Mouse (Mus musculus) c-Kit-positive CD71-positive TER-119-negative erythroid progenitor cells, embryonic 14.5 days (primary cell): Measurements from ENCODE around the gene Aldh1l1.
A peak's percentile ranks its signal among the peaks of the same experiment; 100 is the strongest.

Experiments
- DNase-seq: peaks from one replicate; pipeline ENCODE4 v3.0.0-alpha.2; 2013; ENCODE audit warnings: low read depth

The Aldh1l1 gene

DNA sequence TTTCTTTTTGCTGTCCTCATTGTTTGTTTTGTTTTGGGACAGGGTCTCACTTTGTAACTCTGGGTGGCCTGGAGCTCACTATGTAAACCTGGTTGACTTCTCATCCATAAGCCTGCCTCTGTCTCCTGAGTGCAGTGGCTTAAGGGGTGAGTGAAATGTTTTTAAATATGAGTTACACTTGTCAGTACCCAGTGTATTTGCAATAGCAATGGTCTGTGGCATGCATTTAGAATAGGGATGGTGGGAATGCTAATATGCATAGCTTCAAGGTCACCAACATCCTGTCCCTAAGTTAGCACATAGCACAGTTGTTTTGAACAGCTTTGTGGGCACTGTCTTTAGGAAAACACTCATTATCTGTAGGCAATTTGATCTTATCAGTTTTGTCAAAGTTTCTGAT lies 21.2 kb downstream of the Aldh1l1 start:
- DNase-seq = no peak

DNA sequence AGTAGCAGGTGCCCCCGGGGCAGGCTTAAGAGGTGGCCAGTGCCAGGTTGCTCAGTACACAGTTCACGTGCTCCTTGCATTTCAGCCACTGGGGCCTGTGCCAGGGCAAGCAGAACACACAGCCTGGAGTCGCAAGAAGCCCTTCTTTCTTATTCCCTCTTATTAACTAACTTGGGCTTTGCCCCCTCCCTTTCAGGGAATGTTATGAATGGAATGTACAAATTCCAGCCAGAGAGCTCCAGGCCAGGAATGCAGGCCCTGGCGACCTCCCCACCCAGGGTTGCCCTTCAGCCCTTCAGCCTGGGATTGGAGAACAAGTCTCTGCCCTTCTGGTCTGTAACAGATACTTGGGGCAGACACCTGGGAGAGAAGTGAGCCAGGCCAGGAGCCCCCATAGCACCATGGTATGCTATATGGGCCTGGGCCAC lies 22.0 kb downstream of the Aldh1l1 start:
- no peak for DNase-seq

DNA sequence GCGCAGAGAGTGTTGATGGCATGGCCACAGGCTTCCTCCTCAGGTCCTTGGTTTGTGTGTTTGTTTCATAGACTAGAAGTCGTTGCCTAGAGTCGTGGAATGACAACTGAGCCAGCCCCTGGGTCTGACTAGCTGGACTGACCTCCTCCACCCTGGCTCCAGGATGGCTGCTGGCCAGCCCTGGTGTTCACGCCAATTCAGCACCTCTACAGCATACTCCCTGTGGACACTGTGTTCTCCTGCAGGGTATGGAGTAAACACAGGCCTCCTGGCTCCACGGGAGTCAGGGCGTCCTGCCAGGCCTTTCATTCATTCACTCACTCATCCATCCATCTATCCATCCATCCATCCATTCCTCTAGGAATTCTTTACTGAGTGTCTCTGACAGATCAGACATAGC lies 22.9 kb downstream of the Aldh1l1 start:
- no peak for DNase-seq

DNA sequence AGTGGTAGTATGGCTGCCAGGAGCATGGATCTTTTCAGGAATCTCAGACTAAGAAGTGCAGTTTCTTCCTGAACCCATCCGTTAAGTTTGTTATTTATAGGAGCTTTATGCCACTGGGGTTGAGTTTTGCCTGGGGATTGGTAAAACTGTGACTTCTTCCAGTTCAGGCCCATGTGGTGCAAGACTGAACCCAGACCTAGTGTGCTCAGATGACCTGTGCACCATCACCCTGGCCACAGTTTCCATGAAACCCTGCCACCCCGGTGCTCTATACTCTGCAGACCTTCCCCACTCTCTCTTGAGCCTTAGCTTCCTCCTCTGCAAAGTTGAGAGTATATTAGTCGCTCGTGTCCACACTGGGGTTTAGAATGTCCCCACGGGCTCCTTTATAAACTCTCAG lies 26.2 kb downstream of the Aldh1l1 start:
- no peak for DNase-seq

DNA sequence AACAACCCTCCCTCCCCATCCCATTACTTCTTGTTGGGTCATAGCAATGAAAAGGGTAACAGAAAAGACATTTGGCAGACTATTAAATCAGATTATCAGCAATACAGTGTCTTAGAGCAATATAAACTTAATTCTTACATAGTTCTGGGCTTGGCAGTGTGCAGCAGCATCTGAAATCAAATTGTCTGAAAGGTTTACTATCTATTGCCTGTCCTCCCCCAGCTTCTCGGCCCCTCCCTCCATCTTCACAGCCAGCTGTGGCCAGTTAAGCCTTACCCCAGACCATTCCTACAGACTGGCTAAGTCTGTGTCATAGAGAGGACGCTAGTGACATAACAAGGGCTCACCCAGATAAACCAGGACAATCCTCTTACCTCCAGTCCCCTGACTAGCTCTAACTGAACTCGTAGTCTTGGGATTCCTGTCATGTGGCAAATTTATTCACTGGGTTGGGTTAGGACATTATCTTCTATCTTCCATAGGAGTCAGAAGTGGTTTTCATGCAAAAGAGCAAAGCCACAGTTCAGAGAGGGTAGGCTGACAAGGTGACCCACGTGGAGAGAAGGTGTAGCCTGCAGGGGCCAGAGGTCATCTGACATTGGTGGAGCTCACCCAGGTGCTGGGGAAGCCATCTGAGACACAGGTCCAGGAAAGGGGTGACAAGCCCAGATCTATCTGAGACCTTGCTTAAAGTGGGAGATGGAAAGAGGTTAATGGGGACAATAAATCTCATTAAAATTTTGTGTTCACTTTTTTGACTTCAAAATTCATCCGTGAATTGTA lies 27.0 kb downstream of the Aldh1l1 start:
- DNase-seq = no peak

DNA sequence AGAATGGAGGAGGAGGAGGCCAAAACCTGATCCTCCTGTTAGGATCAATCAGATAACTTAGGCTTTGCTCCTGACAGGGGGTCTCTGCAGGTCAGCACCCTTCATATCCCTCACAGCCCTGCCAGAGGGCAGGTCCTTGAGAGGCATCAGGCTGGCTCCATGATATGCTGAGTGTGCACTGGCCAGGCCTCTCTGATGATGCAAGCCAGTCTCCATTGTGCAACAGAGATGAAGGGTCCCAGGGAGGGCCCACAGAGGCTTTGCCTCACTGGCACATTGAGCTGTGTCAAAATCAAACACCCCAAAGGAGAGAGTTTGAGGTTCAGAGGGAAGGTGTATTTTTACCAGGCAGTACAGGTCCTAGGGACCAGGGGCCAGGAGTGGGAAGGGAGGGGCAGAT lies 28.1 kb downstream of the Aldh1l1 start:
- DNase-seq = no peak

DNA sequence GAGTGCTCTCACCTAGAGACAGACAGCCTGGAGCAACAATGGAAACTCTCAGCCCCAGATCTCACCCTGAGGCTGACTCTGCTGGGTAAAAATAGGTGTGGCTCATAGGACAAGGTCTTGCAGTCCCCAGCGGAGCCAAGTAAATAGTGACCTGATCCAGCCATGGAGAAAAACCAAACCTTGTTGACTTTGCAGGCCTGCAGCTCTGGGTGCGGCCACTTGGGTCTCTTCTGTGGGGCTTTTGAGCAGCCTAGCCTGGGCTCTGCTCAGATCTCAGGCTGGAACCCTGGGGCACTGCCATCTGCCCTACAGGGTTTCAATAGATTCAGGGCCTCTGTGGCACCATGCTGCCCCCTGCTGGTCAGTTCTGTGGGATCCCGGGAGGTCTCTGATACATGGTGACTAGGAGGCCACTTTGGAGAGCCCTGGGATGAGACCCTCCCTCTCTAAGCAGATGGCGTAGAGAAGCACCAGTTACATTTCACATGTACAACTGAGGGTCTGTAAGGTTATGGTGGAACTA lies 28.7 kb downstream of the Aldh1l1 start:
- peak; percentile 31 for DNase-seq

DNA sequence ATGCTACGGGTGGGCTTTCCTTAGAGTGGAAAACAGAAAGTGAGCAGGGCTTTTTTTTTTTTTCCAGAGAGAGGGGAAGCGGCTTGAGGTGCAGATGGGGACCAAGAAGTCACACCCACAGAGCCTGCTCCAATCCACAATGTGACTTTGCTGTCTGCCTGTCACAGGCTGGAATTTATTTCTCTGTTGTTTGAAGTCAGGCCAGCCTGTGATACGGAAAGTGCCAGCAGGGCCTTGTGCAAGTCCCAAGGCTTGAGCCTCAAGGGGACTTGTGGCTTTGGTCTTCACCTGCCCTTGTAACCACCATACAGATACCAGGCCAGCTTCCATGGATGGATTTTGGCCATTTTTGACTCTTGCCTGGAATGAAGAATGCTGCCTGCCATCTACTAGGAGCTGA lies 32.7 kb downstream of the Aldh1l1 start:
- no peak for DNase-seq

DNA sequence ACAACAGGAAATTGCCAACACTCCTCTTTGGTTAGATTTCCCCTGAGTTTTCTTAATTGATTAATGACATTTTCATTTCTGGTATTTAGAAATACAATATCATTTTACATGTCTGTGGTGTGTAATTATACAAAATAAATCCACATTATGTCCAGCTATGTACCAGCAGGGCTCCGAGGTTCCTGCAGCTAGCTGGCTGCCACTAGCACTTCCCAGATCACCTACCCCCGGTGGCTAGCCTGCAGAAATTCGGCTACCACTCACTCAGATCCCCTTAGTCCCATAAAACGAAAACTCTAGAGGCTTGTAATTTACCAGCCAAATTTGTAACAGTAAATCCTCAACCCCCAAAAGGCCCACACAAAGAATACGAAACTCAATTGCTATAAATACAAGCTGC lies 33.1 kb downstream of the Aldh1l1 start:
- no peak for DNase-seq

DNA sequence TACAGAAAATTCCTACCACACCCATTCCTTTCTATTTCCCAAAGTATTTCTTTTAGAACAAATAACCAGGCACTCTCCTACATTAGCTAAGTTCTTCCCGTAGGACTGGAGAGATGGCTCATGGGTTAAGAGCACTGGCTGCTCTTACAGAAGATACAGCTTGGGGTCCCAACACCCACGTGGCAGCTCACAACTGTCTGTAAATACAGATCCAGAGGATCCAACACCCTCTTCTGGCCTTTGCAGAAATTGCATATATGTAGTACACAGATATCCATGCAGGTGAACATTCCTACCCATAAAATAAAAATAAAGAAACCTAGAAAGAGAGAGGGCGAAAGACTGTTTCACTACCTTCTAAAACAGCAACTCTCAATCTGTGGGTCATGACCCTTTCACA lies 40.2 kb downstream of the Aldh1l1 start:
- DNase-seq = no peak

DNA sequence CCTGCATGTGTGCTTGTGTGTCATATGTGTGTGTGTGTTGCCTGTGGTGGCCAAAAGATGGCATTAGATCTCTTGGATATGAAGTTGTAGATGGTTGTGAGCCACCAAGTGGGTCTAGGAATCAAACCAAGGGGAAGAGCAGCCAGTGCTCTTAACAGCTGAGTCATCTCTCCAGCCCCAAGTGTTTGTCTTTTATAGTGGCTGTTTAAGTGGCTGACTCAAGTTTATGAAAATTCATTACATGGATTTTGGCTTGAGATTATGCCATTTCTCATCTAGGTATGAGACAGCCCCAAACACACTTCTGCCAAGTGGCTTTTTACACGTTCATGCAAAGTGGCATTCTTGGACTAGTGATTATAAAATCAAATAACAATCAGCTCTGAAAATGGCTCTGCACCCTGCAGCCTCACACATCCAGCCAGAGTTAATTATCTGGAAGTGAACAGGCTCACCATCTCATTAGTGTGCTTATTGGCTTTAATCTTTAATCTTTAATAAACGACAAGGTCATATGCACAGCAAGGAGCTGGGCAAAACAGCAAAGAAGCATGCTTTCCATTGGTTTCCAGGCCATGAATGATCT lies 43.3 kb downstream of the Aldh1l1 start:
- DNase-seq = no peak

DNA sequence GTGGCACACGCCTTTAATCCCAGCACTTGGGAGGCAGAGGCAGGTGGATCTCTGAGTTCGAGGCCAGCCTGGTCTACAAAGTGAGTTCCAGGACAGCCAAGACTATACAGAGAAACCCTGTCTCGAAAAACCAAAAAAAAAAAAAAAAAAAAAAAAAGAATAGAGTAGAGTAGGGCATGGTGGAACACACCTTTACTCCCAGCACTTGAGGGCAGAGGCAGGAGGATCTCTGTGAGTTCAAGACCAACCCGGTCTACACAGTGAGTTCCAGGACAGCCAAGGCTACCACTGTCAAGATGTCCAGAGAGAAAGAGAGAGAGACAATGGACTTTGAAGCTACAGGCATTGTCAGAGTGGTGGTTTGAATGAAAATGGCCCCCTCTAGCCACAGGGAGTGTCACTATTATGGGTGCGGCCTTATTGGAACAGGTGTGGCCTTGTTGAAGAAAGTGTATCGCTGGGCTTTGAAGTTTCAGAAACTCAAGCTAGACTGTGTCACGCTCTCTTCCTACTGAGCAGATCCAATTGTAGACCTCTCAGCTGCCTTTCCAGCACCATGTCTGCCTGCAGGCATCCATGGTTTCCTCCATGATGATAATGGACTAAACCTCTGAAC lies 46.5 kb downstream of the Aldh1l1 start:
- no peak for DNase-seq

DNA sequence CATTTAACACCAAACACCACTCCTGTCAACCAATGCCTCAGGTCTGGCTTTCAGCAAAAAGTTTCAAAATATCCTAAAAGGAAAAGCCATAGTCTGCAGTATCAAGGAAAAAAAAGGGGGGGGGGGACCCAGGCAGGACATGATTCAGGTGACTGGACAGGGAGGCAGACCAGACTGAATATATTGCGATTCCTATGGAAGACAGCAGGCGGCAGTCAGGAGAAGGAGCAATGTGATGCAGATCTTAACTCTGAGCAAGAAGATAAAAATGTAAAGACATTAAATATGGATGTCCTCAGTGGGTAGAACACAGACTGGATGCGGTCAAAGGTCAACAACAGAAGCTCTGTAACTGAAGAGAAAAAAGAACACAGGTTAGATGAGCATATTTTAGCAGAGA lies 47.3 kb downstream of the Aldh1l1 start:
- DNase-seq = no peak

DNA sequence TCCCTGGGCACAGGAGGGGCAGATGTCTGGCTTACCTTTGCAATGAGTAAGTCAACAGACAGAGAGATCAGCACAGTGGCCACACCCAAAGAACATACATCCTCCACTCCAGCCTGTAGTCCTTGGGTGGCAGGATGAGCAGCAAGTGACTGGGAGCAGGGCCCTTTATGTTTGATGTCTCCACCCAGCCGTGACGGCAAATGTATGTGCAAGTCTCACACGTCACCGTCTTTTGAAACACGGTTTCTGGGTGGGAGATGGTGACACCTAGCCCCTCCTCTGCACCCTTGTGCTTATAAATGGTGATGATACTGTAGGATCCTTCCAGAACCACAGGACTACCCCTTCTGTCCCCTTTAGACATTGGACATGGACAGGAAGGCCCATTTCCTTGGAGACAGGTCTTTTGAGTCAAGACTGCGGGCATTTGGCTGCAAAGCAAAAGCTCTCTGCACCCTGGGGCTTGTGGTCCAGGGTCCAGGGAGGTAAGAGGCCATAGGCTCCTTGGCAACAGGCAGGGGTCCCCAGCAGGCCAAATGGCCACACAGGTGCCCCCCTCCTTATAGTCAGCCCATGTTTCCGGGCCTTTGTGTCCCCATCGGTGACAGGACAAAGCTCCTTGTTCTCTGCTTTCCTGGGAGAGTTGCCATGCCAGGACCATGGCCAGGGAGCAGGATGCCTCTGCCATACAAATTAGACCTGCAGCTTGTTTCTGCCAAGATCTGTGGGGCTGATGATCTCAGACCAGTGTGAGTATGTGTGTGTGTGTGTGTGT lies 48.7 kb downstream of the Aldh1l1 start:
- no peak for DNase-seq

DNA sequence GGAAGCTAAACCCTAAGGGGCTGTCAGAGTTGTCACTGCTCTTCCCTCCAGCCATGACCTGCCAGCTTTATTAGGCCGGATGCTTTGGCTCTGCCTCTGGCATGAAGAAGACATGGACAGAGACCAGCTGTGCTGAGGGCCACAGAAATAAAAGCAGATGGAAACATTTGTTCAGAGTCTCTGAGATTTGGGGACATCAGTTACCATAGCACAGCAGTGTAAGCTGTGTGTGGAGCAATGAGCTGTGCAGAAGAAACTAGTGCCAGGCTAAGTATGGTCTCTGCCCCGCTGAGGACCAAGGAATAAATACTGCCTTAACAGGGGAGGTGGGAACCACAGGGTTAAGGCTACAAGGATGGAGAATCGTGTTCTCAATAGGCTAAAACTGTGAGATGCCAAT lies 50.6 kb downstream of the Aldh1l1 start:
- no peak for DNase-seq

DNA sequence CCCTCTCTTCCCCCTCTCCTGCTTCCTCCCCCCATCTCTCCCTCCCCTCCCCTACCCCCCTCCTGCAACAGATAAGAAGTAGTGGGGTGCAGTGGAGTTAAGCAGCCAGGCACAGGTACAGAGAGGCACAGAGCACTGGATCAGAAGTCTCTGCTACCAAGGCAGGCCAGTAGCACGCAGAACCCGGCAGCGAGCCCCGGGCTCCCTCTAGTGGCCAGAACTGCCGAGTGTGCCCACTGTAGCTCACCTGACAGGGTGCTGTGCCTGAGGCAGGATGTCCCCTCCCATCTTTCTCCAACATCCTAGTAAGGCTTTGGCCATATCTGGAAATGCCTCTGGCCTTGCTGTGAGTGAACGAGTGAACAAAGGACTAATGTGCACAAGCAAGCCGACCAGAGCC lies 51.7 kb downstream of the Aldh1l1 start:
- peak; percentile 22 for DNase-seq

DNA sequence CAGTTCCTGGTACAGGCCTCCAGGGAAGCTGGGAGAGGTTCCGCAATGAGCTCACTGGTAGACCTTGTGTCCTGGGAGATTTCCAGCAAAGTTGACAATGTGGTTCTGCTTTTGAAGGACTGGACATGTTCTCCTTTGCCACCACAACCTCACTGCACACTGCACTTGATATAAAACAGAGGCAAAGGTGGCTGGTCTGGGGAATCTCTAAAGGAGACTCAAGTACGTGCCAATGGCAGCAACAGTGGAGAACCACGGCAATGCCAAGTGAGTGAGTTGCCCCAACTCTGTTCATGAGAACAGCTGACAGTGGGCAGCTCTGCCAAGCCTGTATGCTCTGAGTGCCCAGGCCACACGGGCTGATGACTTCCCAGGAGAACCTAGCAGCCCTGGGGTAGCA lies 53.0 kb downstream of the Aldh1l1 start:
- DNase-seq = no peak

DNA sequence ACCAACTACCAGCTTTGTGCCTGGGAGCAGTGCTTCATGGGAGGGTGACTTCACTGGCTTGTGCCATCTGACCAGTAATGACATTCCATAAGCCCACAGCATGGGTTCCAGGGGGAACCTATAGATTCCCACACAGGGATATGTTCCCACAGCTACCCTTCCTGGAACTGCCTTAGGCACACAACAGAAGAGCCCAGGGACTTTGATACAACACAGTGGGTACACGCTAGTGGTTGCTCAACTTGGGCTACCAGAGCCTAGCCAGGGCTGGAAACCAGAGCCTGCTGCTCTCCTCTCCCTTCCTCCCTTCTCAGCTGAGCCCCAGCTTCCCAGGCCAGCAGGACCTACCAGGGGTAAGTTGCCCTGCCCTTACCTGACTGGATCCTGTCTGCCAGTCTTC lies 54.3 kb downstream of the Aldh1l1 start:
- no peak for DNase-seq

DNA sequence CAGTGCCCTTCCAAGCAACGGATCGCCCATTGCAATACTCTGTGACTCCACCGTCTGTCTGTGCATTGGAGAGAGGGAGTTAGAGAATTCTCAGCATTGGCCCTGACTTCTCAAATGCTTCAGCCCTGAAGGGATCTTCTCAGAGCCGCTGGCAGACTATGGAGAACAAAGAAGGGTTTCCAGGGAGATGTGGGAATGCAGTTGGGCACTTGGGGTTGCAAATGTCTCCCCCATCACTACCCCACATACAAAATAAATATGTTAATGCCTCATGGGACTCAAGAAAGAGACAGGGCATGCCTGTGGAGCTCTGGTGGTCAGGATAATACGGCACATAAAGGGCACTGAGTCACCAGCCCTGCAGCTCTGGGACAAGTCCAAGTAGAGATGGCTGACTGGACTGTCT lies 55.1 kb downstream of the Aldh1l1 start:
- no peak for DNase-seq

DNA sequence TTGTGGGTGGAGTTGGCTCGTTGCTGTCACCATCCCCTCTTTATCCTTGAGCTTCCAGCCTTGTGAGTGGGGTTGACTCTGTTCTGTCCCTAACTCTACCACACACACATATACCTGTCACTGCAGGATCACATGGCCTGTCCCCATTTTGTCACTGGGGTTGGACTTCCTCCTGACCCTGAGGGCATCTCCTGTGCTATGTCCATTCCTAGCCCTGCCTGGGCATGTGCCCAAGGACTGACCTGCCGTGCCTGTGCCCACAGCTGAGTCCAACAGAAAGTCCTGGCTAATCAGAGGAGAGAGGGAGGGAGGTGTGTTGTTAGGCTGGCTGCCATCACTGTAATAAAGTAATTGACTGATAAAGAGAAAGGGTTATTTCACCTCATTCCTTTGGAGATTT lies 58.2 kb downstream of the Aldh1l1 start:
- no peak for DNase-seq

DNA sequence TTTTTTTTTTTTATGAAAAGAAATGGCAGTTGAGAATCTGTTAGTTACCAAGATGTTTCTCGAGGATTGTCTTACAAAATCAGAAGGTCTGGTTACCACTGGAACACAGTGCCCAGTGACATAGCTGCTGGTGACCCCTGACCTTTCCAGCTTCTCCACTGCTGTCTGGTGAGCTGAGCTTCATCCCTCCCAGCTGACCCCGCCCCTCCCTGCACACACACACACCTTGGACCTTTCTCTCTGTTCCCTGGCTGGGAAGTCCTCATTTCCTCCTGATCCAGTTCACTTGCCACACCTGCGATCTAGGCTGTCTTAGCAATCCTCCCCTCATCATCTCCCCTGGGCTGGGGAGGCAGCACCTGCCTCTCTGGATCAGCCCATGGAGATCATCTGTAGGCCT lies 60.0 kb downstream of the Aldh1l1 start:
- DNase-seq = no peak

DNA sequence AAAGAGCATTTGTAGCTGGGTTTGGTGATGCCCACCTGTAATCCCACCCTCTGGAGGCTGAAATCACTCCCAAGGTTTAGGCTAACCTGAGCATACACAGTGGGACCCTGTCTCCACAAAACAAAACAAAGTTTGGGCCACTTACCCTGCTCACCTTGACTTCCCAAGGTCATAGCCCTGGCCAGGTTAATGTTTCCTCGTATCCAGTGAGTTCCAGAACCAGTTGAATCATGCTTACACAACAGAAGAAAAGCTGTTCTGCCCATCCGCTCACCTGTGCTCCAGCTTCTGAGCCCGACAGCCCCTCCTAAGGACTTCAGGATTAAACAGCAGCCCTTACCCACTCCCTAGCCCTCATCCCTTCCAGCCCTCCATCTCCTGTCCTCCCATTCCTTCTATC lies 60.8 kb downstream of the Aldh1l1 start:
- DNase-seq = no peak
